Mouse (Mus musculus) kidney, postnatal 0 days (tissue): Measurements from ENCODE around the gene Ndufs3. TPM values are rescaled to one million over a fixed set of nuclear protein-coding genes. Genes with fewer than 3 reads are reported as not detected.

ENCODE experiments used
- ATAC-seq: fragments of 200-750 bp; cut with Nextera tagmentation; replicated peaks from 2 replicates; pipeline ENCODE4 v1.8.0; 2017; ENCODE audit warnings: low read depth, moderate number of reproducible peaks, moderate TSS enrichment, moderate library complexity; ENCODE audit not compliant: low FRiP score
- DNase-seq: peaks from one replicate; pipeline ENCODE4 v3.0.0-alpha.2; 2016; ENCODE audit warnings: low spot score
- H3K27ac ChIP-seq: fragments of 300-500 bp; sonication (generic); 2 replicates; pipeline ENCODE4 v1.5.1; 2014; ENCODE audit warnings: mild to moderate bottlenecking
- H3K27me3 ChIP-seq: fragments of 300-500 bp; sonication (generic); 2 replicates; pipeline ENCODE4 v1.6.1; 2014; ENCODE audit warnings: low read length, mixed read lengths; ENCODE audit not compliant: insufficient read depth
- H3K36me3 ChIP-seq: fragments of 300-500 bp; sonication (generic); 2 replicates; pipeline ENCODE4 v1.6.1; 2014; ENCODE audit warnings: low read length, mixed read lengths; ENCODE audit not compliant: insufficient read depth
- H3K4me1 ChIP-seq: fragments of 300-500 bp; sonication (generic); replicated peaks from 2 replicates; pipeline ENCODE4 v1.6.1; 2014; ENCODE audit warnings: antibody characterized with exemption, low read length, mixed read lengths; ENCODE audit not compliant: insufficient read depth
- H3K4me2 ChIP-seq: fragments of 300-500 bp; sonication (generic); 2 replicates; pipeline ENCODE4 v1.6.1; 2014; ENCODE audit warnings: mild to moderate bottlenecking, low read length, moderate library complexity, mixed read lengths
- H3K4me3 ChIP-seq: fragments of 300-500 bp; sonication (generic); replicated peaks from 2 replicates; pipeline ENCODE4 v1.5.1; 2014; ENCODE audit warnings: low read depth, low read length
- H3K9ac ChIP-seq: fragments of 300-500 bp; sonication (generic); 2 replicates; pipeline ENCODE4 v1.6.1; 2014; ENCODE audit warnings: low read depth, low read length
- H3K9me3 ChIP-seq: fragments of 300-500 bp; sonication (generic); replicated peaks from 2 replicates; pipeline ENCODE4 v1.6.1; 2016; ENCODE audit warnings: low read length, inconsistent platforms, mixed read lengths
- CTCF ChIP-seq: IDR thresholded peaks from 2 replicates; pipeline ENCODE4 v1.5.1; 2016; ENCODE audit warnings: antibody characterized with exemption, low read depth, mild to moderate bottlenecking, moderate library complexity
- WGBS: fragments of 180-500 bp; shearing (Covaris S2); extraction: QIAGEN DNeasy Blood & Tissue Kit; methylation state at CpG from one replicate; pipeline ENCODE4 v1.1.7; 2014; 5-methylcytosine and 5-hydroxymethylcytosine counted together
- polyA plus RNA-seq: library from polyadenylated mRNA; unstranded; fragments of >200 nt; fragmentation: Nextera tagmentation; extraction: Ambion mirVana; gene quantifications from 2 replicates; pipeline ENCODE4 v1.2.1, GENCODE M21; 2015

Ndufs3 gene
- polyA plus RNA-seq, 1 experiment from 2014 or later = 331 TPM

DNA sequence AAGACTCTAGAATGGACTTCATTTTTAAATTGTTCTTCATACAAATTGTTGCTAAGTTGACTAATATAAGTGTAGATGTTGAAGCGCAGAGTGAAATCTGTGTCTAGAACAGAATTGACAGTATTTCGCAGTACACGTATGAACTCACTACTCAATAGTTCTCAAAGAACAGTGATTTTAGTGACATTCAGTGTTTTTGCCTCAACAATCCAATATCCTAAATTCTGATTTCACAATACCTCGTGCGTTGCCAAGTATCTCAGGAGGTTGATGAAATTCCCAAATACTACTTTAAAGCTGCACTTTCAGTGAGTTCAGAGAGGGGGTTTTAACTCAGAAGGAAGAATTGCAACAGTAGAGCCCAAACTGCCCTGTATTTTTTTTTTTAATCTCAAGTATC is 56.3 kb downstream of the Ndufs3 start:
- peak overlapping the region; percentile 95 for H3K4me3 ChIP-seq
- H3K9ac ChIP-seq = no peak overlapping the region
- H3K4me2 ChIP-seq = peak overlapping the region; percentile 70
- no peak for TF ChIP-seq CTCF
- H3K4me1 ChIP-seq = no peaks in the 10 kb centered on the region
- no peak overlapping the region for H3K27ac ChIP-seq
- ATAC-seq (no peak), DNase-seq (no peak)
- WGBS = 85% methylated on average over 5 of the region's 5 CpGs
- H3K9me3 ChIP-seq = no peaks in the 10 kb centered on the region
- peaks cover 17% of the 10 kb centered on the region; the same call in 1 of the 2 replicates for H3K36me3 ChIP-seq
- no peaks in the 10 kb centered on the region for H3K27me3 ChIP-seq

DNA sequence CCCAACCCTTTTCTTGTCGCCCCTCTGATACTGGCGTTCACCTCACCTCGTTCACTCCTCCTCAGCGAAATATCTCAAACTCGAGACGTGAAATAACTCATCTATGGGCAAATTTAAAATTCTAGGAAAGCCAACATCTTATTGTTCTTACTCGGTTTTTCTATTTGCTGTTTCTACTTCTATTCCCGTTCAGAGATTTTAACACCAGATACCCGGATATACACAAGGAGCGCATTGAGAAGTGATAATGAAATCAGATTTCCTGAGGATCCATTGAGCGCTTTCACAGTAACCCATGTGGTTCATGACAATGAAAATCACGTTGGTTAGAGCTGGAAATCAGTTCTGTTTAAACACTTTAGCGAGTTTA is 57.0 kb downstream of the Ndufs3 start:
- DNase-seq = no peak

DNA sequence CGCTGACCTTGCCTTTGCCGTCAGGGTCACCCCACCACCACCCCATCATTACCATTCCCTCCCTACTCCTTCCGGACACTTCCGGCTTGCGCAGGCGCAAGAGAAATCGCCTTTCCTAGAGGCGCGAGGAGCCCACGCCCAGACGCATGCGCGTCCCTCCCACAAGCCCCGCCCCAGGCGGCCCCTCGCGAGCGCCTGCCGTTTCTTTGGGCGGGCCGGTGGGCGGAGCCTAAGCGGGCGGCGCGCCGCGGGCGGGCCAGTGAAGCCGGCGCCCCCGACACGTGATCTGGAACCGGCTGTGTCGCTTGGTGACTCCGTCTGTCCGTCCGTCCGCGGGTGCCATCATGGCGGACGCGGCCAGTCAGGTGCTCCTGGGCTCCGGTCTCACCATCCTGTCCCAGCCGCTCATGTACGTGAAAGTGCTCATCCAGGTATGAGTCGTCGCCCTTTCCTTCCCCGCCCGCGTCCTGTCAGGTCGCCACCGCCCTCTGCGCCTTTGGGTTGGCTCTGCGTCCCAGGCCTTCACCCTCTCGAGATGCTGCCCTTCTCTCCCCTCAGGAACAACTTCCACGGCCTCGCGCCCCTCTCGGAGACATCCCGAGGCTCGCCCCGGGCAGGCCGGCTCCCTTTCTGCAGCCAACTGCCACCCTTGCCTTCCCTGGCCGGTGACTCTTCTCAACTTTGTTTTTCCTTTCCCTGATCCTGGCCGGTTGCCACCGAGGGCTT is 57.5 kb downstream of the Ndufs3 start, which contains the start of gene Mtch2:
Gene Mtch2 (plus strand): TSS at position 201 of the 726 bp plus-strand sequence.
- ATAC-seq (peak; percentile 98), DNase-seq (peak; percentile 98)
- under 1% methylated on average over 65 of the region's 67 CpGs for WGBS
- no peak for TF ChIP-seq CTCF
- H3K27ac ChIP-seq = peak within 1 kb of the TSS; percentile 90
- H3K27me3 ChIP-seq = no peaks in the 10 kb centered on the region
- H3K9ac ChIP-seq = peak within 1 kb of the TSS; percentile 90
- peak within 1 kb of the TSS; percentile 70 for H3K4me2 ChIP-seq
- H3K9me3 ChIP-seq = no peaks in the 10 kb centered on the region
- peaks cover 15% of the 10 kb centered on the region; the same call in 1 of the 2 replicates for H3K36me3 ChIP-seq
- H3K4me1 ChIP-seq = no peaks in the 10 kb centered on the region
- peak within 1 kb of the TSS; percentile 95 for H3K4me3 ChIP-seq

More for the DNA sequence above, 57.0 kb downstream of the Ndufs3 start:
- Histone ChIP-seq H3K9me3 (no peaks in the 10 kb centered on the region), H3K27me3 (no peaks in the 10 kb centered on the region), H3K9ac (peak overlapping the region; percentile 90), H3K4me3 (peak overlapping the region; percentile 95), H3K36me3 (peaks cover 17% of the 10 kb centered on the region; the same call in 1 of the 2 replicates), H3K27ac (peak overlapping the region; percentile 90), H3K4me1 (no peaks in the 10 kb centered on the region), H3K4me2 (peak overlapping the region; percentile 70)
- under 1% methylated on average over 13 of the region's 13 CpGs for WGBS
- no peak for ATAC-seq
- no peak for TF ChIP-seq CTCF

DNA sequence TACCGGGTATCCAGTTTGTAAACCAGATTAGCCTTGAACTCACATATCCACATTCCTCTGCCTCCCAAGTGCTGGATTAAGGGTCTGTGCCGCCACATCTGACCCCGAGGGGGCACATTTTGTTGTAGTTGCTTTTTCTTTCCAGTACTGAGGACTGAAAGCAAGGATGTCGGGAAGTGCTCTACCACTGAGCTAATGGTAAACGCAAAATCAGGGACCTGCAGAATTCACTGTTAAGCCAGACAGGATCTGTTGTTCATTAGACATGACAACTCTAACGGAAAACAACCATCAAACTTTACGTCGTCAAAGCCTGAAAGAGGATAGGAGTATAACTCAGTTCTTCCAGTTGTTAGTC is 58.1 kb downstream of the Ndufs3 start:
- ATAC-seq = peak; percentile 41; the same call in 1 of the 2 replicates
- Histone ChIP-seq H3K9ac (peak overlapping the region; percentile 38; the same call in 1 of the 2 replicates), H3K9me3 (no peaks in the 10 kb centered on the region), H3K4me2 (peak overlapping the region; percentile 55), H3K4me1 (no peaks in the 10 kb centered on the region), H3K27ac (peak overlapping the region; percentile 83), H3K27me3 (no peaks in the 10 kb centered on the region), H3K36me3 (peaks cover 12% of the 10 kb centered on the region; the same call in 1 of the 2 replicates), H3K4me3 (peak overlapping the region; percentile 95)
- under 1% methylated on average over 8 of the region's 8 CpGs for WGBS
- peak; percentile 13; the same call in 1 of the 2 replicates for TF ChIP-seq CTCF
- no peak for DNase-seq

DNA sequence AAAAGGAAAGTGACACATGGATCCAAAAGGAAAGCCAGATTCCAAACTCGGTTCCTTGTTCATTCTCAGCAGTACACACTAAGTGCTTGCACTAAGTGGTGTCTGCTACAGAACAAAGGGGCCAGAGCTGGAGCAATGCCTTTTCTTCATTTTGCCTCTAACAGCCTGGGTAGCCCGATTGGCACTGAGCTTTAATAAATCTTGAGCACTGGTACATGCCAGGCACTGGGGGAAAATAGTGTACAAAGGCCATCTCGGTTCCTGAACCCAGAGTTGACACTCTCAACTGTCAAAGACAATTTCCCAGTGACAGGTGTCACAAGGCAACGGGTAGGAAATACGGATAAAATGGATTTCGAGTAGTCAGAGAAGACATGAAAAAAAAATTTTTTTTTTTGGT is 58.5 kb downstream of the Ndufs3 start:
- Histone ChIP-seq H3K4me2 (peak overlapping the region; percentile 55), H3K27me3 (no peaks in the 10 kb centered on the region), H3K4me3 (peak overlapping the region; percentile 95), H3K4me1 (no peaks in the 10 kb centered on the region), H3K36me3 (0 out of 2 replicates have a peak, but pooled peaks cover 11% of the 10 kb centered on the region), H3K9me3 (no peaks in the 10 kb centered on the region), H3K9ac (peak overlapping the region; percentile 38; the same call in 1 of the 2 replicates), H3K27ac (peak overlapping the region; percentile 83)
- 46% methylated on average over 6 of the region's 6 CpGs for WGBS
- no peak for DNase-seq
- no peak for ATAC-seq
- TF ChIP-seq CTCF = no peak

DNA sequence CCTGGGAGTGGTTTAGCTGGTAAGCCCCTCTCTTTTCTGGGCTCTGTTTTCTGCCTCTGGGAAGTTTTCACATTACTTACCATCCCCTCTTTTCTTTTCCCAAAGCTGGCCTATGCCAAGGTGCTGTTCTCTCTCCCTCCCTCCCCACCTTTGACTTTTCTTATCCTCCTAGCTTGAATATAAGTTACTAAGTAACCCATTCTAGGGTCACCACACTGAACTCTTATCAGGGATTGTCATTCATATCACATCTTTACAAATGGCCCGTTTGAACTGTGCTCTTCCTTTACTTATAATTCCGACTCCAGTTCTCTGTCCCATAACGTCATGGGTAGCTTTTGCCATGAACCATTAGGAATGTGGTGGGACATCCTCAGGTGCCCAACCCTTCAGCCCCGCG is 59.4 kb downstream of the Ndufs3 start:
- DNase-seq = no peak
- TF ChIP-seq CTCF = no peak
- H3K4me3 ChIP-seq = no peak overlapping the region
- no peak for ATAC-seq
- H3K27ac ChIP-seq = no peak overlapping the region
- no peaks in the 10 kb centered on the region for H3K4me1 ChIP-seq
- H3K9ac ChIP-seq = no peak overlapping the region
- WGBS = 79% methylated on average over 5 of the region's 5 CpGs
- H3K36me3 ChIP-seq = 0 out of 2 replicates have a peak, but pooled peaks cover 2% of the 10 kb centered on the region
- H3K27me3 ChIP-seq = no peaks in the 10 kb centered on the region
- no peak overlapping the region for H3K4me2 ChIP-seq
- H3K9me3 ChIP-seq = no peaks in the 10 kb centered on the region

Other genes starting within 250 kb of the Ndufs3 start
- gene Nup160, start 227.6 kb downstream of the Ndufs3 start, polyA plus RNA-seq = 19.9 and 21.4 TPM in 2 replicates
- gene Fnbp4, start 159.5 kb downstream of the Ndufs3 start, polyA plus RNA-seq = 44.2 and 52.7 TPM in 2 replicates
- 0.89 and 0.96 TPM in 2 replicates for gene Agbl2, start 122.1 kb downstream of the Ndufs3 start, polyA plus RNA-seq
- 188 and 209 TPM in 2 replicates for gene Mtch2, start 57.7 kb downstream of the Ndufs3 start, polyA plus RNA-seq
- 23.0 and 28.0 TPM in 2 replicates for gene C1qtnf4, start 19.0 kb downstream of the Ndufs3 start, polyA plus RNA-seq
- gene Kbtbd4, start 87 bp downstream of the Ndufs3 start, polyA plus RNA-seq = 32.7 and 33.8 TPM in 2 replicates
- 59.3 and 65.5 TPM in 2 replicates for gene Celf1, start 35.6 kb upstream of the Ndufs3 start, polyA plus RNA-seq
- gene Rapsn, start 130.8 kb upstream of the Ndufs3 start, polyA plus RNA-seq = 5.7 and 6.1 TPM in 2 replicates
- 287 and 307 TPM in 2 replicates for gene Psmc3, start 149.2 kb upstream of the Ndufs3 start, polyA plus RNA-seq
- gene Slc39a13, start 165.6 kb upstream of the Ndufs3 start, polyA plus RNA-seq = 39.9 and 41.8 TPM in 2 replicates
- gene Spi1, start 177.6 kb upstream of the Ndufs3 start, polyA plus RNA-seq = 4.4 and 6.0 TPM in 2 replicates
- gene Mybpc3, start 213.3 kb upstream of the Ndufs3 start, polyA plus RNA-seq = 0.08 and 0.13 TPM in 2 replicates